Mouse (Mus musculus) thymus, adult 2 months (tissue): ENCODE data around the gene Gpr173.

Experiments
- CTCF ChIP-seq: fragments of 200-500 bp; IDR thresholded peaks from 2 replicates; pipeline ENCODE4 v1.5.1; 2012; ENCODE audit warnings: mild to moderate bottlenecking, control low read depth, low read length, moderate library complexity, borderline replicate concordance; ENCODE audit not compliant: control insufficient read depth, poor library complexity, insufficient read depth; ENCODE audit errors: extremely low read depth
- POLR2A ChIP-seq: fragments of 200-500 bp; IDR thresholded peaks from 2 replicates; pipeline ENCODE4 v1.6.1; 2012; ENCODE audit warnings: mild to moderate bottlenecking, low read length, control low read depth, moderate library complexity; ENCODE audit not compliant: control insufficient read depth, poor library complexity, insufficient read depth; ENCODE audit errors: extremely low read depth

DNA sequence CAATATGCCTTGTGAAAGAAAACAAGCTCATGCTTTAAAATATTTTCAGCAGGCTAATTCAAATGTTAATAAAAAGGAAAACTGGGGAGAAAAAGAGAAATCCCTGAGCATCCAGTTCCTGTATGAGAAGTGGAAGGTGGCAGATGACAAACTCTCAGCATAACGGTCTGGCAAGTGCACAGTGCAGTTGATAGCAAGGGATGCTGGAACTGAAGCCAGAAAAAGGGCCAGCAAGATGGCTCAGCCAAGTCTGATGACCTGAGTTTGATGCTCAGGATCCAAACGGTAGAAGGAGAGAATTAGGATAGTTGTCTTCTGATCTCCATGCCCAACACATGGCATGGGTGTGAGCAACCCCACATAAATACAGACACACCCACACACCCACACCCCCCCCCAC is 31.6 kb upstream of the Gpr173 start:
- TF ChIP-seq CTCF (no peak), POLR2A (no peak)
